Mouse (Mus musculus): ENCODE results near the gene Zfp626.
"Not testable (repeated sequence)": the region's sequence is repeated elsewhere in the genome, so short reads cannot be mapped to it uniquely, and the experiment has no call there.

Gene Zfp626

GRCm38 (mm10) chr7:27860396-27861235, 53.6 kb downstream of the Zfp626 start:
- DNase-seq = no peak

GRCm38 (mm10) chr7:27862578-27862977, 55.6 kb downstream of the Zfp626 start:
- DNase-seq = not testable (repeated sequence)

All from cerebellum, adult 11-12 months (tissue).